Mouse (Mus musculus) liver, embryonic 15.5 days (tissue): ENCODE results near the gene Agfg1. TPM values are rescaled to one million over a fixed set of nuclear protein-coding genes. Genes with fewer than 3 reads are reported as not detected.
"Not testable (repeated sequence)": the region's sequence is repeated elsewhere in the genome, so short reads cannot be mapped to it uniquely, and the experiment has no call there.

Experiments used
- ATAC-seq: fragments of 200-750 bp; cut with Nextera tagmentation; 2 replicates; pipeline ENCODE4 v1.8.0; 2017; ENCODE audit warnings: moderate number of reproducible peaks, mild to moderate bottlenecking, moderate library complexity; ENCODE audit not compliant: insufficient read depth
- H3K27ac ChIP-seq: fragments of 300-500 bp; sonication (generic); replicated peaks from 2 replicates; pipeline ENCODE4 v1.5.1; 2015; ENCODE audit warnings: mild to moderate bottlenecking, inconsistent platforms
- H3K27me3 ChIP-seq: fragments of 300-500 bp; sonication (generic); 2 replicates; pipeline ENCODE4 v1.6.1; 2015; ENCODE audit warnings: mild to moderate bottlenecking, inconsistent platforms
- H3K36me3 ChIP-seq: fragments of 300-500 bp; sonication (generic); replicated peaks from 2 replicates; pipeline ENCODE4 v1.6.1; 2015; ENCODE audit warnings: moderate library complexity, mild to moderate bottlenecking, inconsistent platforms
- H3K4me1 ChIP-seq: fragments of 300-500 bp; sonication (generic); replicated peaks from 2 replicates; pipeline ENCODE4 v1.6.1; 2015; ENCODE audit warnings: inconsistent platforms
- H3K4me2 ChIP-seq: fragments of 300-500 bp; sonication (generic); 2 replicates; pipeline ENCODE4 v1.6.1; 2015; ENCODE audit warnings: moderate library complexity, mild to moderate bottlenecking, inconsistent platforms
- H3K4me3 ChIP-seq: fragments of 300-500 bp; sonication (generic); replicated peaks from 2 replicates; pipeline ENCODE4 v1.5.1; 2015; ENCODE audit warnings: mild to moderate bottlenecking, inconsistent platforms
- H3K9ac ChIP-seq: fragments of 300-500 bp; sonication (generic); 2 replicates; pipeline ENCODE4 v1.6.1; 2015; ENCODE audit warnings: moderate library complexity, mild to moderate bottlenecking, inconsistent platforms
- H3K9me3 ChIP-seq: fragments of 300-500 bp; sonication (generic); replicated peaks from 2 replicates; pipeline ENCODE4 v1.6.1; 2016; ENCODE audit warnings: inconsistent platforms
- WGBS: fragments of 180-500 bp; shearing (Covaris S2); methylation state at CpG from one replicate; pipeline ENCODE4 v1.1.7; 2015; ENCODE audit warnings: mixed read lengths; ENCODE audit not compliant: insufficient replicate concordance; 5-methylcytosine and 5-hydroxymethylcytosine counted together
- polyA plus RNA-seq: library from polyadenylated mRNA; unstranded; fragments of >200 nt; fragmentation: Nextera tagmentation; extraction: Ambion mirVana; gene quantifications from 2 replicates; pipeline ENCODE4 v1.2.1, GENCODE M21; 2015

The Agfg1 gene
- polyA plus RNA-seq, 1 experiment from 2014 or later, result 46.5 TPM

GRCm38 (mm10) chr1:82905886-82906285 lies 66.6 kb downstream of the Agfg1 start:
- H3K4me3 ChIP-seq, result no peak overlapping the region
- peaks cover 46% of the 10 kb centered on the region for H3K36me3 ChIP-seq
- WGBS, result 92% methylated on average over 3 of the region's 3 CpGs
- no peak overlapping the region for H3K9ac ChIP-seq
- no peaks in the 10 kb centered on the region for H3K27me3 ChIP-seq
- ATAC-seq, result no peak
- no peak overlapping the region for H3K4me2 ChIP-seq
- no peaks in the 10 kb centered on the region for H3K9me3 ChIP-seq
- no peak overlapping the region for H3K27ac ChIP-seq
- no peaks in the 10 kb centered on the region for H3K4me1 ChIP-seq

- H3K27ac ChIP-seq, result no peak within 1 kb of the TSS
- WGBS, result 72% methylated on average over 3 of the region's 3 CpGs
- no peak within 1 kb of the TSS for H3K4me3 ChIP-seq
- no peak within 1 kb of the TSS for H3K9ac ChIP-seq
- 0 out of 2 replicates have a peak, but pooled peaks cover 9% of the 10 kb centered on the region for H3K36me3 ChIP-seq
- no peak for ATAC-seq
- H3K4me1 ChIP-seq, result peaks cover 5% of the 10 kb centered on the region
- H3K4me2 ChIP-seq, result no peak within 1 kb of the TSS
- H3K9me3 ChIP-seq, result no peaks in the 10 kb centered on the region
- H3K27me3 ChIP-seq, result no peaks in the 10 kb centered on the region
These were observed 73.7 kb downstream of the Agfg1 start, which contains the start of gene A030005L19Rik for GRCm38 (mm10) chr1:82913025-82913424. TSS of gene A030005L19Rik (plus strand) at chr1:82913325.

- not testable (repeated sequence) for H3K9ac ChIP-seq
These were observed 74.2 kb downstream of the Agfg1 start for GRCm38 (mm10) chr1:82913434-82913833.

GRCm38 (mm10) chr1:82924650-82925049 lies 85.4 kb downstream of the Agfg1 start, which contains the start of gene A030014E15Rik:
TSS of gene A030014E15Rik (plus strand) at chr1:82924917.
- no peaks in the 10 kb centered on the region for H3K36me3 ChIP-seq
- H3K27me3 ChIP-seq, result no peaks in the 10 kb centered on the region
- 74% methylated on average over 6 of the region's 6 CpGs for whole genome bisulfite sequencing
- no peaks in the 10 kb centered on the region for H3K4me1 ChIP-seq
- H3K27ac ChIP-seq, result no peak within 1 kb of the TSS
- no peak within 1 kb of the TSS for H3K9ac ChIP-seq
- no peak within 1 kb of the TSS for H3K4me3 ChIP-seq
- no peak for ATAC-seq
- no peak within 1 kb of the TSS for H3K4me2 ChIP-seq
- H3K9me3 ChIP-seq, result no peaks in the 10 kb centered on the region

More at GRCm38 (mm10) chr1:82913434-82913833, 74.2 kb downstream of the Agfg1 start:
- H3K4me2 ChIP-seq, H3K36me3 ChIP-seq, H3K4me1 ChIP-seq, H3K4me3 ChIP-seq, ATAC-seq, H3K27ac ChIP-seq, H3K9me3 ChIP-seq, H3K27me3 ChIP-seq: not testable (repeated sequence)
- whole genome bisulfite sequencing, result 62% methylated on average over 5 of the region's 5 CpGs

GRCm38 (mm10) chr1:82930558-82930957 lies 91.3 kb downstream of the Agfg1 start:
- not testable (repeated sequence) for H3K9ac ChIP-seq, H3K4me3 ChIP-seq, H3K27ac ChIP-seq, ATAC-seq, H3K9me3 ChIP-seq, H3K36me3 ChIP-seq, H3K4me2 ChIP-seq, H3K4me1 ChIP-seq, H3K27me3 ChIP-seq
- 57% methylated on average over 3 of the region's 3 CpGs for WGBS

GRCm38 (mm10) chr1:82931326-82931725 lies 92.0 kb downstream of the Agfg1 start, which contains the start of gene Gm6217:
TSS of gene Gm6217 (minus strand) at chr1:82931399.
- not testable (repeated sequence) for ATAC-seq, H3K4me2 ChIP-seq, H3K4me3 ChIP-seq, H3K9me3 ChIP-seq, H3K36me3 ChIP-seq, H3K4me1 ChIP-seq, H3K27me3 ChIP-seq, H3K9ac ChIP-seq, H3K27ac ChIP-seq
- WGBS, result no CpG with 5 or more reads among the region's 6 CpGs

- no peak overlapping the region for H3K27ac ChIP-seq
- no peak overlapping the region for H3K4me2 ChIP-seq
- H3K9me3 ChIP-seq, result no peaks in the 10 kb centered on the region
- no peak overlapping the region for H3K4me3 ChIP-seq
- 80% methylated on average over 5 of the region's 5 CpGs for WGBS
- H3K4me1 ChIP-seq, result no peaks in the 10 kb centered on the region
- H3K36me3 ChIP-seq, result no peaks in the 10 kb centered on the region
- H3K27me3 ChIP-seq, result no peaks in the 10 kb centered on the region
- H3K9ac ChIP-seq, result no peak overlapping the region
- ATAC-seq, result no peak
These were observed 99.4 kb downstream of the Agfg1 start for GRCm38 (mm10) chr1:82938666-82939065.

- H3K36me3 ChIP-seq, H3K9ac ChIP-seq, ATAC-seq, H3K4me3 ChIP-seq, H3K27me3 ChIP-seq, H3K9me3 ChIP-seq, H3K4me2 ChIP-seq, H3K27ac ChIP-seq, H3K4me1 ChIP-seq: not testable (repeated sequence)
- WGBS, result 60% methylated on average over 2 of the region's 2 CpGs
These were observed 103.2 kb downstream of the Agfg1 start for GRCm38 (mm10) chr1:82942505-82942904.

GRCm38 (mm10) chr1:82943295-82943694 lies 104.0 kb downstream of the Agfg1 start, which contains the start of gene A030003K21Rik:
TSS of gene A030003K21Rik (minus strand) at chr1:82943388.
- H3K27me3 ChIP-seq, H3K4me3 ChIP-seq, H3K27ac ChIP-seq, H3K4me1 ChIP-seq, H3K9me3 ChIP-seq, ATAC-seq, H3K36me3 ChIP-seq, H3K4me2 ChIP-seq, H3K9ac ChIP-seq: not testable (repeated sequence)
- no CpG with 5 or more reads among the region's 6 CpGs for whole genome bisulfite sequencing

GRCm38 (mm10) chr1:82946029-82946428 lies 106.7 kb downstream of the Agfg1 start:
- WGBS, result 73% methylated on average over 2 of the region's 2 CpGs
- not testable (repeated sequence) for H3K36me3 ChIP-seq, H3K9ac ChIP-seq, ATAC-seq, H3K4me3 ChIP-seq, H3K27me3 ChIP-seq, H3K9me3 ChIP-seq, H3K27ac ChIP-seq, H3K4me1 ChIP-seq, H3K4me2 ChIP-seq

- Histone ChIP-seq H3K4me2 (no peak overlapping the region), H3K27me3 (no peaks in the 10 kb centered on the region), H3K36me3 (no peaks in the 10 kb centered on the region), H3K9ac (no peak overlapping the region), H3K27ac (no peak overlapping the region), H3K9me3 (no peaks in the 10 kb centered on the region), H3K4me1 (no peaks in the 10 kb centered on the region), H3K4me3 (no peak overlapping the region)
- WGBS, result 70% methylated on average over 2 of the region's 2 CpGs
- no peak for ATAC-seq
These were observed 109.3 kb downstream of the Agfg1 start for GRCm38 (mm10) chr1:82948601-82949000.
